Mouse (Mus musculus): ENCODE measurements around the gene Amotl2.

Gene Amotl2

DNA sequence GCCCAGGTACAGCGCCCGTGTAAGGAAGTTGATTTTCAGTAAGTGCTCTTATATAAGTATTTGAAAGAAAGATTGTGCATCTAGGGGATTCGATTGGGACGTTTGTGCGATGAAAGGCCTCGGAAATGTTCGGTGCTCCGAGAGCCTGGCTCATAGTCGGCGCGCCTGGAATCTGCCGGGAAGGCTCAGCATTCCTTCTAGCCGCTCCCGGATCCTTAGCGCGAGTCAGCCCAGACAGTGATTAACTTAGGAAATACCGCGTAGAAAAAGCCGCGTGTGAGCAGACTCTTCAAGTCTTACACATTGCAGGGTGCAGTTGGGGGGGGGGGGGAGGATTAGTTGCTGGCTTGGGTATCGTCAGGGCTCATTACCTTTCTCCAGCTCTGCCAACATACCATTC is 2.2 kb downstream of the Amotl2 start:
- no peak for DNase-seq (ENCODE audit: extremely low spot score, low read depth, low spot score)

DNA sequence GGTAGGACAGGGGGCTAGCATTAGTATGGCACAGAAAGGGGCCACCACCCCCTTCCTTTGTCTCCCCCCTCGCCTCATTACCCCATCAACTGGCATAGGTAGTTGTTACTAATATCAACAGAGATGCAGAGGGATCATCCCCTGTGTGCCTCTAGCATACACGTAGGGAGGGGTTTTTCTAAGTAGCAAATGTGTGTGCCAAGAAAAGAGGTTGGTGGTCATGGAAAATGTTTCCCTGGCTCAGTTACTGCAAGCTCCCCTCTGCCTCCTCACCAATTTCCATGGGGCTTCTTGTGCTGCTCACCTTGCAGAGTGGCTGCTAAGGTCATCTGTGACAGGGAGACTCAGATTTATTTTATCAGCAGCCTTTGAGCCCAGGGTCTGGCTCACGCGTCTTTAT is 2.6 kb downstream of the Amotl2 start:
- no peak for DNase-seq (ENCODE audit: extremely low spot score, low read depth, low spot score)

DNA sequence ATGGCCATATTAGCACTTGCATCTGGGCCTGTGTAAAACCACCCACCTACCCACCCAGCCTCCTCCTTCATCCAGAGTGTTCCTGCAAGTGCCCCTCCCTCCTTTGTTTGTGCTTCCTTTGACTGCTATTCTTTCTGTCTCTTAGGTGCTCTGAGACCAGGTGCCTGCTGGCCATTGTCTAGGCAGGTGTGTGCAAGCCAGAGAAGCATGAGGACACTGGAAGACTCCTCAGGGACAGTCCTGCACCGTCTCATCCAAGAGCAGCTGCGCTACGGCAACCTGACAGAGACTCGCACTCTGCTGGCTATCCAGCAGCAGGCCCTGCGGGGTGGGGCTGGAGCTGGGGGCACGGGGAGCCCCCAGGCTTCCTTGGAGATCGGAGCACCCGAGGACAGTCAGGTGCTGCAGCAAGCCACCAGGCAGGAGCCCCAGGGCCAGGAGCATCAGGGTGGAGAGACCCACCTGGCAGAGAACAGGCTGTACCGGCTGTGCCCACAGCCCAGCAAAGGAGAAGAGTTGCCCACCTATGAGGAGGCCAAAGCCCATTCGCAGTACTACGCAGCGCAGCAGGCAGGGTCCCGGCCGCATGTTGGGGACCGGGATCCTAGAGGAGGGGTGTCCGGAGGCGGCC is 3.6 kb downstream of the Amotl2 start:
- DNase-seq (ENCODE audit: extremely low spot score, low read depth, low spot score): no peak

DNA sequence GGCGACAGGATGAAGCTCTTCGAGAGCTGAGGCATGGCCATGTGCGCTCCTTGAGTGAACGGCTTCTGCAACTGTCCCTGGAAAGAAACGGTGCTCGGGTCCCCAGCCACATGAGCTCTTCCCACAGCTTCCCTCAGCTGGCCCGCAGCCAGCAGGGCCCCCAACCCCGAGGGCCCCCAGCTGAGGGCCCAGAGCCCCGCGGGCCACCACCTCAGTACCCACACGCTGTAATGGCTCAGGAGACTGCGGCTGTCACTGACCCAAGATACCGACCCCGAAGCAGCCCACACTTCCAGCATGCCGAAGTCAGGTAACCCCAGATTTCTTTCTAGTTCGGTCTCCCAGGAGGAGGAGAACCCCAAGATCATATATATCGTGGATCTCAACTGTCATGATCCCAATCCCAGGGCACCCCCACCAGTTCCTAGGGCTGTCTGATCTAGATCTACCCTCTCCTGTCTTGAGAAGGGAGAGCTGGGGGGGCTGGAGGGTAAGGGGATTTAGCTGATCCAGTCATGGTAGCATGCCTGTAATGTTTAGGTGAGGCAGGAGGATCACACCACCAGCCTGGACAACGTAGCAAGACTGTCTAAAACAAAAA is 4.2 kb downstream of the Amotl2 start:
- no peak for DNase-seq (ENCODE audit: extremely low spot score, low read depth, low spot score)

DNA sequence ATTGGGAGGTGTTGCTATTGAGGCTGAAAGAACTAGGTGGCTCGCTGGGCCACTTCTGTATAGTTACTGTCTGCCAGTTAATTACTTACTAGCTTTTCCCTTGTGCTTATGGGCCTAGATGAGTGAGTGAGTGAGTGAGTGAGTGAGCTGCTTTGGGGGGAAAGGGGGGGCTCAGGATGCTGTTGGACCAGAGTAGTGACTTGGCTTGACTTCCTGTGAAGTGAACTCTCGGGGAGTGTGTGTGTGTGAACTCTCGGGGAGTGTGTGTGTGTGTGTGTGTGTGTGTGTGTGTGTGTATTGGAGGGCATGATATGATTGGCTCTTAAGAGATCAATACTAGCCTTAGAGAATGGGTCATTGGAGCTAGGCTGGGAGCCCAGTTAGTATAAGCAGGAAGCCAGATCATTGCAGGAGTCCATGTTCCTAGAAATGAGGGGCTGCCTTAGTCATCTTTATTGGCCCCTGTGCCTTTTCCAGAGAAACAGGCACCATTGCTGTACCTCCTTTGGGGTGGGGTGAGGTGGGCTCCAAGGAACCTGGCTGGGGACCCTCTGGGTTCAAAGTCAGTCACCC is 5.0 kb downstream of the Amotl2 start:
- DNase-seq (ENCODE audit: extremely low spot score, low read depth, low spot score): no peak

DNA sequence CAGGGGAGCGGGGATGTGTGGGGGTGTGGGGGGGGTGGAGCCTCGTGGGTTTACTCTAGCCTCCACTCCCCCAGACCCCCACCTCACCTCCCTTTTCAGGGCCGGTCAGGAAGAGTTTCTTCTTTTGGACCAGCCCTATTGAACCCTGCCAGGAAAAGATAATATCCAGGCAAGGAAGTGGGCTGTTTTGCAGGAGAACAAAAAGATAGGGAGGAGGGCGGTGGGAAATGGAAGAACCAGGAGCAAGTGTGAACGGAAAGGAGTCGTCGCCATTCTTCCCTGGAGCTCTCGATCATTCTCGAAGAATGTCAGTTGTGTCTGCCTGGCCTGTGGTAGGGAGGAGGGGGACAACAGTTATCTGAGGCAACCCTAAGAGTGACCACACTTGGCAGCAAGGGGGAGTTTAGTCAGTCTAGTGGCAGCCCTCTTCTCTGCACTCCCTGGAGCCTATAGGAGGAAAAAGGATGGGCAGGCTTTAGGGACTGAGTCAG is 5.6 kb downstream of the Amotl2 start:
- no peak for DNase-seq (ENCODE audit: extremely low spot score, low read depth, low spot score)

DNA sequence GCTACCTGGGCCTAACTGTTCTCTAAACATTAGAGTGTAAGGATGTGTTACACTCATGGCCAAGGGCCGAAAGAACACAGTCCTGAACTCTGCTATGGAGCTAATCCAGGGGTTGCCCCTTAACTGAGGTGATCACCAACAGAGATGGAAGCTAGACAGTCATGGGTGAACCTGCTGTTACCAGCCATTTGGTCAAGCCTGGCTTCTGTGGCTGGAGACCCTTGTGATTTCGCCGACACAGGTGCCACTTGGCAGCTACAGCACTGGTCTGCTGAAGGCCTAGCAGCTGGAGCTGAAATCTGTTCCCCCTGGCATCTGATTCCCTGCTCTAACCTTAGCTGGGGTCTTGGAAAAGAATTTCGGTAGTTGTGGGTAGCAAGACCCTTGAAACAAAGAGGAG is 6.3 kb downstream of the Amotl2 start:
- DNase-seq (ENCODE audit: extremely low spot score, low read depth, low spot score): no peak

DNA sequence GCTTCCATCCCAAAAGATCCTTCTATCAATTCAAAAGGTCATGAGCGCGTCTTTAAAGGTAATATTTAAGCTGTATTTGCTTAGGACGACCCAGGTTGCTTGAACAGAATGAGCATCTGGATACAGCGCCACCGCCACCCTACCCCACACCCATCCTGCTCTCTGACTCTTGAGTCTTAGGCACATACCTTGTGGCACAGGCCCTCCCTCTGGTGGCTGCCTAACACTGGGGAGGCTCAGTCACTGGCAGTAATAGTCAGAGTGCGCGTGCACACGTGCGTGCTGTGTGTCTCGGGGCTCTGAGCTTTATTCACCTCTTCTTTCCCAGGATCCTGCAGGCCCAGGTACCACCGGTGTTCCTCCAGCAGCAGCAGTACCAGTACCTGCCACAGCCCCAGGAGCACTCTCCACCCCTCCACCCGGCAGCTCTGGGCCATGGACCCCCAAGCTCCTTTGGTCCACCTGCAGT is 6.8 kb downstream of the Amotl2 start:
- DNase-seq (ENCODE audit: extremely low spot score, low read depth, low spot score): no peak

DNA sequence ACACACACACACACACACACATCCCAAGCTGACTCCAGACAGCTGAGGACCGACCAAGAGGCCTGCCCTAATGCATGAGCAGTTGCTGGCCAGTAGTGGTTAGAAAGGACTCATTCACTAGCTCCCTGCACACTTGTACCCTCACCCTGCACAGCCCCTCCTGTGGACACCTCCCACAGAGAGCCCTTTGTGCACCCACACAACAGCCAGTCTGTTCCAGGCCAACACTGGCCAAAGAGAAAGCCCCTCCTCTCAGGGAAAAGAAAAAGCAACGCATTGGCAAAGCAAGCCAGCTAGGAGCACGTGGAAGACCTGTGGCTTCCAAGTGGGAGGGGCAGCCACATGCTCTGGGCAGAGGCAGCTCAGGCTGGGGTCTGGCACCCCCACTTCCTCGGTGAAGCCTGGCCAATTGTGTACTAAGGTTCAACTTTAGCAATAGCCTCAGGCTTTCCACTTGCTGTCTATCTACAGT is 7.6 kb downstream of the Amotl2 start:
- DNase-seq (ENCODE audit: extremely low spot score, low read depth, low spot score): no peak

DNA sequence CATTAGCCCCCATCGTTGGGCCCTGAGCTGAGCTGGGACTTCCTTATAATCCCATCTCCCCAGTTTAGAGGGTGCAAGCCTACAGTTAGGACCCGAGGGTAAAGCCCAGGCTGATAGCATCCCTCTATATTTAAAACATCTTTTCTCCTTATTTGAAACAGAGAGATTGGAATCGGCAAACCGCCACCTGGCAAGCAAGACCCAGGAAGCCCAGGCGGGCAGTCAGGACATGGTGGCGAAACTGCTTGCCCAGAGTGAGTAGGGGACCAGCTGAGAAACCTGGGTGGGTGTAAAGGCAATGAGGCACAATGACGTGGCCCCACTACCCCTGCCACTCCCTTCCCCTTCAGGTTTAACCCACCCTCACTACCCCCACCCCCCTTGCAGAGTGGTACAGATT is 8.5 kb downstream of the Amotl2 start:
- no peak for DNase-seq (ENCODE audit: extremely low spot score, low read depth, low spot score)

DNA sequence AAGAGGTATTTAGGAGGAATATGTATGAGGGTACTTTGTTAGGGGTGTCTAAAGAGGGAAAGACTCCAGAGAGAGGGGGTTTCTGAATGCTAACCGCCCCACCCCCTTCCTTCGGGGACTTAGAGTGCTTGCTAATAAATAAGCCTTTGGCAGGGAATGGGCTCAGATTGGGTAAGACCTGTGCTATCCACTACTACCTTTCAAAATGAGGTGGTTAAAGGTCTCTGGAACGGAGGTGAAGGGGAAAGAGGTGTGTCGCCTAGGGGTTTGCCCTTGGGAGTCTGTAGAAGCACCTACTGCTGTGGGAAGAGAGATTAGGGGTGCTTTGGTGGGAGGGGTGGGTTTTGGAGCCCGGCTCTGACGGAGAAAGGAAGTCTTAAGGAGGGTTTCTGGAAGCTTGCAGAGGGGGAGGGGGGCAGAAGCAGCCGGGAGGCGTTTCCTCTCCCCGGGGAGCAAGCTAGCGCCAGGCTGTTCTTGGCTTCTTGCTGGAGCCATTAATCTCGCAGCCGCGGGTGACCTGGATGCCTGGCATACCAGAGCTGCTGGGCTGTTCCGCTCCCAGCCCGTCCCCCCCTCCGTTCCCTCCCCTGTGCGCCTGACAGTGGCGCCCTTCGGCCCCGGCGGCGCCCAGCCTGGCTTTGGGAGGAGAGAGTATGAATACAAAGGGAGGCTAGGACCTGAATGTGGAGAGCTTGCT is 9.6 kb downstream of the Amotl2 start:
- no peak for DNase-seq (ENCODE audit: extremely low spot score, low read depth, low spot score)

DNA sequence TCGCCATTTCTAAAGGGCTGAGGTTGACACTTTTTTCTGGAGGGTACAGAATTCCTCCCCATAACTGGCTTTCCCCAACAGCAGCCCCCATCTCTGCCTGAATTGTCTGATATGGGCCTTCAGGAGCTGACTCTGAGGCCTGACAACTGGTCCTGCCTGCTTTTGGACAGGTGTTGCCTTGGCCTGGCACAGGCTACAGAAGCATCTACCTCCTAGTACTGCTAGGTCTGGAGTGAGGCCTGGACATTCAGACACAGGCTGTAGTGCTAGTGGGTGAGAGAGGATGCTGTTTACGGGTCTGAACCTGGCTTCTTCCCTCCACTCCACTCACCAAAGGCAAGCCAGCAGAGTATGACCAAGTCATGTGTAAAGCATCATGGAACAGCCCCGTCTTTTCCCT is 10.3 kb downstream of the Amotl2 start:
- DNase-seq (ENCODE audit: extremely low spot score, low read depth, low spot score): no peak

DNA sequence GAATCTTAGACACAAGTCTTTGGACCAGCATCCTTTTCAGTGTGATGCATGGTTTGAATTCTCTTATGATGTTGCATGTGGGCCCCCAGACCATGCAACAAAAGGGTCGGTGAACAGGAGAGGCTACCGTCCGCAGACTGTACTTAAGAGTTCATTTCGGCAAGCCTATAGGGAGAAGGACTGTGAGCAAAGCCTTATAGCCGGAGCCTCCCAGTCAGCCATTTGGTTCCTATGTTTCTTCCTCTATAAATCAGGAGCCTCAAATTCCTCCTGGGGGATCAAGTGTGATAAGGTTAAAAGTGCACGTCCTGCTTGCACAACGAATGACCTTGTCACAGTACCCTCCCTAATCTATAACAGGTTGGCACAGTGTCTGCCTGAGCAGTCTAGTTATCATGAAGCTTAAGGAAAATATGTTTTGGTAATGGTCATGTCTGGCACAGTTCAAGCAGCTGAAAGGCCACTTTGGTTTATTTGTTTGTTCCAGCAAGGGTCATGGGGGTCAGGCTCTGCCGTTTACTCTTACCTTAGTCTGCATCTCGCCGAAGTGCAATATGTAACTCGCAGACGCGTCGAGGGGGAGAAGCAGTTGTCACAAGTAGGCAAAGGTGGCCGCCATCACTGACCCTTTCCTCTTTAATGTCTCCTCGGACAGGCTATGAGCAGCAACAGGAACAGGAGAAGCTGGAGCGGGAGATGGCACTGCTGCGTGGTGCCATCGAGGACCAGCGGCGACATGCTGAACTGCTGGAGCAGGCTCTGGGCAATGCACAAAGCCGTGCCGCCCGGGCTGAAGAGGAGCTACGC is 11.4 kb downstream of the Amotl2 start:
- DNase-seq (ENCODE audit: extremely low spot score, low read depth, low spot score): no peak

DNA sequence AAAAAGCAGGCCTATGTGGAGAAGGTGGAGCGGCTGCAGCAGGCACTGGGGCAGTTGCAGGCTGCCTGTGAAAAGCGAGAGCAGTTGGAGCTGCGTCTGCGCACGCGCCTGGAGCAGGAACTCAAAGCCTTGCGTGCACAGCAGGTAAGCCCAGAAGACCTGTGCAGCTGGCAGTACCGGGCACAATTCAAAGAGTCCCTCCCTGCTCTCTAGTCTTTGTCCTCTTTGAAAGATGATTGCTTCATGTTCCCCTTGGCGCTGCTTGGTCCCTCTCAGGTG is 11.9 kb downstream of the Amotl2 start:
- no peak for DNase-seq (ENCODE audit: extremely low spot score, low read depth, low spot score)

DNA sequence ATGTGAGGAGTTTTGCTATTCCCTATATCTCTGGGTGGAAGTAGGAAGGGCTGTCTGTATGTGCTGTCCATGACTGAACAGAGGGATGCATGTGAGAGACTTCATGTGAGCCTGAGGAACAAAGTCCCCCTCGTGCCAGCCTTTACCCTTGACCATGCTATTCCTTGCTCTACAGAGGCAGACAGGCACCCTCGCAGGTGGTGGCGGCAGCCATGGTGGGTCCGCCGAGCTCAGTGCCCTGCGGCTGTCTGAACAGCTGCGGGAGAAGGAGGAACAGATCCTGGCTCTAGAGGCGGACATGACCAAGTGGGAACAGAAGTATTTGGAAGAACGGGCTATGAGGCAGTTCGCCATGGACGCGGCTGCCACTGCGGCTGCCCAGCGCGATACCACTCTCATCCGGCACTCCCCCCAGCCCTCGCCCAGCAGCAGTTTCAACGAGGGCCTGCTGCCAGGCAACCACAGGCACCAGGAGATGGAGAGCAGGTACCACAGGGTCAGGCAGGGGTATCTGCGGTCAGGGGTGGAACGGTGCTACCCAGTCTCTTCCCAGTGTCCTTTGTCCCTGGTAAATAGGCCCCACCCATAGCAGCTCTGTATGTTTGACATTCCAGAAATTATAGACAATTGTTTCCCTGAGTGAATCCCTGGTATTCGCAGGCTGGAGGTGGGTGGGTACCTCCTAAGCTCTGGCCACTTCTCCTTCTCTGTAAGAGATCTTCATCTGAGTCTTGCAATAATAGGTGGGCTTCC is 12.8 kb downstream of the Amotl2 start:
- DNase-seq (ENCODE audit: extremely low spot score, low read depth, low spot score): no peak

DNA sequence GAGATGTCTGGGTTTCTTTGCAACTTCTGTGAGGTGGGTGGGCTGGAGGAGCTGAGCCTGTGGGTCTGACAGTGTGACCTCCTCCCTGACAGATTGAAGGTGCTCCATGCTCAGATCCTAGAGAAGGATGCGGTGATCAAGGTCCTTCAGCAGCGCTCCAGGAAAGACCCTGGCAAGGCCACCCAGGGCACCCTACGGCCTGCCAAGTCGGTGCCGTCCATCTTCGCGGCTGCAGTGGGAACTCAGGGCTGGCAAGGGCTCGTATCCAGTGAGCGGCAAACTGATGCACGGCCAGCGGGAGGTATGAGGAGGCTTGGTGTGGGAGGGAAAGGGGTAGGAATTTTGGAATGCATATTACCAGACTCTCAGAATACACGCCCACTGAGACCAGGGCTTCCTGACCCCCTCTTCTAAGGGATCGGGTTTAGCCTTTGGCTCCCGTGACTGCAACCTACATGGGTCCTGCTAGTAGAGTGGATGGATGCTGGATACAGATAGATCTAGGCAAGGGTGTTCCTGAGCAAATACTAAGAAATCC is 13.5 kb downstream of the Amotl2 start:
- no peak for DNase-seq (ENCODE audit: extremely low spot score, low read depth, low spot score)

DNA sequence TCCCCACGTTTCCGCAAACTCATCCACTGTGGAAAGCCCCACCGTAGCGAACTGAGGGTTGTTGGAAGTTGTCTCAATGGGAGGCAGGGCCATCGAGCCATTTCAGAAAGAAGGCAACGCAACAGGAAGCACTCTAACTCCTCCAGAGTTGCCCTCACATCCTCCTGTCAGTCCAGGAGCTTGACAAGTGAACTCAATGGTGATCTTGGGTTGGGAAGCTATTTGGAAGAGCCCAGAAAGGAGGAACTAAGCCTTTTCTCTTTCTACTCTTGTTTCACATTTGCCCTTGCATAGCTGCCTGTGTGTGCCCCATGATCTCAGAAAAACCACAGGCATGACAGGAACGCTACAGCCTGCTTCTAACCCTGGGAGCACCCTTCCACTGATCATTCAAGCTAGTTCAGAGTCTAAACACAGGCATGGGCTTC is 14.6 kb downstream of the Amotl2 start:
- no peak for DNase-seq (ENCODE audit: extremely low spot score, low read depth, low spot score)

DNA sequence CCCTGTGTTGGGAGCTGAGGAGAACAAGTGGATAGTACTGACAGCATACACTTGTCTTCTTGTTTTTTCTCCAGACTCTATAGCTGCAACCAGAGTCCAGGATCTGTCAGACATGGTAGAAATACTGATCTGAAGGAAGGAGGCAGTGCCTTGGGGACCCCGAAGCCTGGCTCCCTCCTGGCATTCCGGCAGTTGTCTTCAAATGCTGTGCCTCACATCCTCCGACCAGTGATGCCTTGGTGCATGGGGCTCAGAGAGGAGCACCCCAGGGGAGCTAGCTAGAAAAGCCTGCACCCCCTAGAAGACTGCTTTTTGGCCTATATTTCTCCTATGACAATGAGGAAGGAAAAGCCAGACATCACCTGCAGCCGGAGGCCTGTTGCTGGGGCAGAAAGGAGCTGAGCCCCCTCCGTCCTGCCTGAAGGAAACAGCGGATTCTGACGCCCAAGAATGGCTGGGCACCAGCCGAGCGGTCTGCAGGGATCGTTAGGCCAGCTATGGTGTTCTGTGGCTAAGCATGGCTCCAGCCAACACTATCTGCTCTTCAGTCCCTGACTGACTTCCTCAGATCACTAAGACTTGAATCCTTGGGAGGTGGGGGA is 15.2 kb downstream of the Amotl2 start:
- no peak for DNase-seq (ENCODE audit: extremely low spot score, low read depth, low spot score)

DNA sequence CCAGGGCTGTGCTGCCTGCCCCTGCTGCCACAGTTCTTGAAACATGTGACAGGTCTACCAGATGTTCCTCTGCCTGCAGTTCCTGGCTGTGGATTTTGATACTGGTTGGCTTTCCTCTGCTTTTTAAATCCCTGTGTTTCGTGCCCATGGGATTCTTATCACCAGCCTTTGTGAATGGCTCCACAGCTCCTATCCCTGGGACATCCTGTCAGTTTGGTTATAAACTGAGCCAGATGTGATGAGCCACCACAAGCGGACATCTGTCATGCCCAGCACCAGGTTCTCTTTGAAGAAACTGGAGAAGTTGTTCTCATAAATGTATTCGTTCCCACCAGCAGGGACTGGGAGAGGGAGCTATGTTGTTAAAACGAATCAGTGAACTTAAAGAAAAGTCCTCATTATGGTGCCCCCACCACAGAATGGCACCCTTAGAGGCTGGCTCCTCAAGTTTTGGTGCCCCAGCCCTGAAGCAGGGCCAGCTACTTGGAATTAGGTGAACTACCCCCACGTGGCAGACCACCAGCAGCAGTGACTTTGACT is 15.9 kb downstream of the Amotl2 start:
- no peak for DNase-seq (ENCODE audit: extremely low spot score, low read depth, low spot score)

DNA sequence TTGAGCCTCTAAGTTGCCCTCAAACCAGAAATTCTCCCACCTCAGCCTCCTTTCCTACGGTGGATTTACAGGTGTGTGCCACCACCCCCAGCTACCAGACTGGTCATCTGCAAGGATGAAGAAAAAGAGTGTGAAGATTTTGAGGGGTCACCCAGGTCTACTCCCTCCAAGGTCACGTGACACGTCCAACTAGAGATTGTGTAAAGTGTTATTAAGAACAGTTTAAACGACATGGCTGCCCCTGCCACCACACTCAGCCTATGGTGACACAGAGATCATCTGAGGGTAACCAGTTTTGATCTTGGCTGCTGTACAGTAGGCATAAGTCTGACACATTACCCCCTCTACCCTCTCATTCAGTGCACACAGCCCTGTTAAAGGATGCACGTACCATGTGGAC is 17.0 kb downstream of the Amotl2 start:
- DNase-seq (ENCODE audit: extremely low spot score, low read depth, low spot score): no peak

All from hindlimb bud, embryonic 11.5 days (tissue).